Mouse (Mus musculus): ENCODE results near the gene Fcgrt. TPM values are rescaled to one million over a fixed set of nuclear protein-coding genes. Genes with fewer than 3 reads are reported as not detected.

The Fcgrt gene
- total RNA-seq, 2 experiments from 2014 or later, result 17.7 to 18.3 TPM

Small RNA genes within 50 kb of the gene (microRNA-seq; reads per million reads assigned to microRNA genes)
- gene Mir150 (425 reads per million, percentile 66 among the genes with 10 or more reads in this experiment), gene Mir5121 (34.6 reads per million, percentile 41 among the genes with 10 or more reads in this experiment)

Other genes starting within 250 kb of the Fcgrt start
- 10 to 100 TPM; 27.5 to 29.3 TPM for gene Pnkp, start 246.7 kb downstream of the Fcgrt start, total RNA-seq (2021)
- 100 to 1,000 TPM; 423 to 428 TPM for gene Ptov1, start 234.1 kb downstream of the Fcgrt start, total RNA-seq (2021)
- gene Med25, start 211.1 kb downstream of the Fcgrt start, total RNA-seq (2021), result 100 to 1,000 TPM; 117 to 122 TPM
- 10 to 100 TPM; 10.5 to 13.1 TPM for gene Fuz, start 207.8 kb downstream of the Fcgrt start, total RNA-seq (2021)
- 100 to 1,000 TPM; 232 to 258 TPM for gene Ap2a1, start 174.4 kb downstream of the Fcgrt start, total RNA-seq (2021)
- not detected for gene Tsks, start 160.6 kb downstream of the Fcgrt start, total RNA-seq (2021)
- gene Cpt1c, start 129.0 kb downstream of the Fcgrt start, total RNA-seq (2021), result 10 to 100 TPM; 59.7 to 68.8 TPM
- 100 to 1,000 TPM; 485 to 487 TPM for gene Prmt1, start 117.3 kb downstream of the Fcgrt start, total RNA-seq (2021)
- 10 to 100 TPM; 34.8 to 37.9 TPM for gene Irf3, start 106.2 kb downstream of the Fcgrt start, total RNA-seq (2021)
- 1 to 10 TPM; 4.4 to 4.7 TPM for gene Bcl2l12, start 105.1 kb downstream of the Fcgrt start, total RNA-seq (2021)
- 100 to 1,000 TPM; 154 TPM for gene Scaf1, start 87.5 kb downstream of the Fcgrt start, total RNA-seq (2021)
- gene Rras, start 85.9 kb downstream of the Fcgrt start, total RNA-seq (2021), result 1 to 10 TPM; 6.9 to 7.2 TPM
- gene Prr12, start 51.0 kb downstream of the Fcgrt start, total RNA-seq (2021), result 10 to 100 TPM; 77.9 to 80.6 TPM
- gene Nosip, start 41.4 kb downstream of the Fcgrt start, total RNA-seq (2021), result 10 to 100 TPM; 44.8 to 47.6 TPM
- gene Prrg2, start 41.2 kb downstream of the Fcgrt start, total RNA-seq (2021), result 1 to 10 TPM; 6.2 to 7.2 TPM
- gene Rcn3, start 11.6 kb downstream of the Fcgrt start, total RNA-seq (2021), result 10 to 100 TPM; 13.0 to 16.7 TPM
- gene Rps11, start 20.6 kb upstream of the Fcgrt start, total RNA-seq (2021), result 100 to 1,000 TPM; 707 to 729 TPM
- 1,000 to 10,000 TPM in 1 of 2 experiments, 100 to 1,000 TPM in 1; 958 to 1,083 TPM for gene Rpl13a, start 24.9 kb upstream of the Fcgrt start, total RNA-seq (2021)
- under 1 TPM in 1 of 2 experiments, not detected in 1; 0.50 TPM for gene Gm45713, start 32.4 kb upstream of the Fcgrt start, total RNA-seq (2021)
- 1 to 10 TPM; 2.8 to 3.0 TPM for gene Flt3l, start 32.6 kb upstream of the Fcgrt start, total RNA-seq (2021)
- 100 to 1,000 TPM; 100 to 101 TPM for gene Pih1d1, start 50.5 kb upstream of the Fcgrt start, total RNA-seq (2021)
- 10 to 100 TPM; 16.7 to 16.9 TPM for gene Aldh16a1, start 50.7 kb upstream of the Fcgrt start, total RNA-seq (2021)
- gene Slc17a7, start 60.1 kb upstream of the Fcgrt start, total RNA-seq (2021), result 100 to 1,000 TPM; 267 to 292 TPM
- gene Gfy, start 75.7 kb upstream of the Fcgrt start, total RNA-seq (2021), result under 1 TPM in 1 of 2 experiments, not detected in 1; 0.38 TPM
- gene Pth2, start 77.1 kb upstream of the Fcgrt start, total RNA-seq (2021), result not detected
- 1 to 10 TPM; 1.1 to 1.9 TPM for gene Ccdc155, start 101.0 kb upstream of the Fcgrt start, total RNA-seq (2021)
- gene Dkkl1, start 108.3 kb upstream of the Fcgrt start, total RNA-seq (2021), result 10 to 100 TPM; 14.5 to 18.3 TPM
- gene Tead2, start 111.9 kb upstream of the Fcgrt start, total RNA-seq (2021), result 10 to 100 TPM; 15.1 to 17.6 TPM
- gene Cd37, start 135.3 kb upstream of the Fcgrt start, total RNA-seq (2021), result 1 to 10 TPM; 2.5 to 2.6 TPM
- gene Slc6a16, start 137.2 kb upstream of the Fcgrt start, total RNA-seq (2021), result 1 to 10 TPM; 1.2 to 1.8 TPM
- not detected for gene Slc6a21, start 173.7 kb upstream of the Fcgrt start, total RNA-seq (2021)
- 10 to 100 TPM; 32.1 to 33.8 TPM for gene Trpm4, start 229.9 kb upstream of the Fcgrt start, total RNA-seq (2021)
- under 1 TPM; 0.36 to 0.38 TPM for gene Hrc, start 231.4 kb upstream of the Fcgrt start, total RNA-seq (2021)

Measured in left cerebral cortex, postnatal 4 days (tissue).